Mouse (Mus musculus) embryo, embryonic 11 days (tissue): Measurements from ENCODE around the gene Itga8.

ENCODE experiments used
- DNase-seq: peaks from one replicate; pipeline ENCODE4 v3.0.0-alpha.2; 2015

Itga8 gene

DNA sequence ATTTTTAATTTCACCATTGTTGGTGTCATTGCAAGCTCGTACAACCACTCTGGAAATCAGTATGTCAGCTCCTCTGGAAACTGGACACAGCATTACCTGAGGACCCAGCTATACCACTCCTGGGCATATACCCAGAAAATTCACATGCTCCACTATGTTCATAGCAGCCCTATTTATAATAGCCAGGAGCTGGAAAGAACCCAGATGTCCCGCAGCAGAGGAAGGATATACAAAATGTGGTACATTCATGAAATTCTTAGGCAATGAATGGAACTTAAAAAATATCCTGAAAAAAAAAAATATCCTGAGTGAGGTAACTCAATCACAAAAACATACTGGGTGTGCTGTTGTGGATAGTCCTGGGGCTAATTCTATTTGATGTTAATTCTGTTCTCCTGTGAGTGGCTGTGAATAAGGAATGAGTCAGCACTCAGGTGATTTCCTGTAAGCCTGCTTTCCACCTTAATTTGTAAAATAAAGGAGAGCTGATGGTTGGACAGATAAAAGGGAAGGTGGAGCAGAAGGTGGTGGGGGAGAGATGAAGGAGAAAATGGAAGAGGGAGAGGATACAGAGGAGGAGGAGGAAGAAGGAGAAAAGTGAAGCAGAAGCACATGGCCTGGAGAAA, 224.3 kb downstream of the Itga8 start:
- DNase-seq, result no peak

DNA sequence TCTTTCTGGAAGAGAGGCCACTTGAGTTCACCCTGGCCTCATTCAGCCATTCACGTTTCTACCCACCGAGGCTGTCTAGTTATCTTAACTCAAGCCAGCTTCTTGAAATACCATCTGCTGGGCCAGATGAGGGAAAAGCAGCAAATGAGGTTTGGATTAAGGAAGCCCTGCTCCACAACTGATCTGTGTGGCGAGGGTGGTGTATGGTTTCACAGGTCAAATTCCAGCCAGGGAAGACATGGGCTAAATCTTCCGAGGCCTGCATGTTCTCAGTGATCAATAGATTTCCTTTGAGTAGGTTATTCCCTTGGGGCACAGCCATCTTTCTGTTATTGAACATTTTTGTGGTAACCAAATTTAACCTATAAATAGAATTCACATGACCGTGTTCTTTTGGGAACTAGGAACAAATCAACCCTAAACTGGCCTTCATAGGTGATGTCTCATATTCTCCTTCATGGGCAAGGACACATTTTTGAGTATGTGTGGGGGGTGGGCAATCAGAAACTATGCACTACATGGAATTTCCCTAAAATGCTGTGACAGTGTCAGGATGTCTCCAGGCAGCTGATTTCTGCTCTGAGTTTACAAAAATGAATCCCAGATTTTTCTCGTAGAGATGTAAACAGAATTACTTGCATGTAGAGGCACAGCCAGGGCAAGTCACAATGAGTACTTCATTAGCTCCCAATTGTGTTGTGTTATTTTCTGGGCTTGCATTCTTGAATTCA, 235.9 kb downstream of the Itga8 start:
- DNase-seq, result peak; percentile 64

DNA sequence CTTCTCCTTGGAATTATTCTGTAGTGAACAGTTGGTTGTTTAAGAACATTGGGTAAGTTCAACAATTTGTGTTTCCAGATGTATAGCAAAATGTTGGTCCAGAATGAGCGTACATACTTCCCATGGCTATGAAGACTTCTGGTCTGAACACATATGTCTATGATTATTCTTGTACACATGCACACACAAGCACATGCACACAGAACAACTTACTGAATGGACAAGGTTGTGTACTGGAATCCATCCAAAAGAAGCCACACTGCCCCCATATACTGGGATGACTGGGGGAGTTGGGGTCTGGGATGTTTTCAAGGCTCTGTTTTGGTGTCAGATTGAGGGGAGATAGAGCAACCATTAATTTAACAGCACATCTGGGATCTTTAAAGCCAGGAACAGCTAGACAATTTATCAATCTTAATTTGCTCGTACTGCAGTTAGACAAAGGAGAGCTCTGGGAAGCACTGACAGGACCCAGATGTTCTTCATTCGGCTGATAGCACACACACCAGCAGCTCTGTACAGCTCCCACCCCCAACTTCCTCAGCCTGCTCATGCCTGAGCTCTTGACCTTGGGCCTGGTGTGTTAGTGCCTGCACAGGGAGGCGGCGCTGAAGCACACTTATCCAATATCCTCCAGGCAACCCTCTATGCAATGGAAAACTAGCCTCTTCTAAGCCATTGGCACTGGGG, 241.5 kb downstream of the Itga8 start:
- DNase-seq, result peak; percentile 83
